Mouse (Mus musculus) MEL (cell line): ENCODE data around the gene Grid1.

Experiments used
- CTCF ChIP-seq, 3 experiments: IDR thresholded peaks in 2 of 3; conservative IDR thresholded peaks in 1 of 3; 2 replicates each; pipeline ENCODE4 v1.5.1; 2011 to 2012; ENCODE audit warnings: low read length in 3 of 3, low read depth in 2 of 3, mild to moderate bottlenecking in 2 of 3, improper control_type of control experiment in 1 of 3, inconsistent platforms in 1 of 3, mixed read lengths in 1 of 3, moderate library complexity in 1 of 3; ENCODE audit not compliant: control insufficient read depth in 1 of 3, insufficient read depth in 1 of 3, poor library complexity in 1 of 3, severe bottlenecking in 1 of 3
- ELF1 ChIP-seq: IDR thresholded peaks from 2 replicates; pipeline ENCODE4 v1.6.1; 2014; ENCODE audit warnings: low read depth, mild to moderate bottlenecking, inconsistent platforms, low read length, improper control_type of control experiment, moderate library complexity
- EP300 ChIP-seq, 2 experiments: IDR thresholded peaks; 2 replicates each; pipeline ENCODE4 v1.6.1; 2011; ENCODE audit warnings: improper control_type of control experiment in 2 of 2, low read length in 2 of 2, low read depth in 1 of 2, mild to moderate bottlenecking in 1 of 2
- MXI1 ChIP-seq: IDR thresholded peaks from 2 replicates; pipeline ENCODE4 v1.6.1; 2011; ENCODE audit warnings: mild to moderate bottlenecking, low read depth, low read length, improper control_type of control experiment
- MYC ChIP-seq: IDR thresholded peaks from 2 replicates; pipeline ENCODE4 v1.6.1; 2011; ENCODE audit warnings: low read depth, mild to moderate bottlenecking, low read length, improper control_type of control experiment, moderate library complexity
- NELFE ChIP-seq: IDR thresholded peaks from 2 replicates; pipeline ENCODE4 v1.6.1; 2011; ENCODE audit warnings: low read depth, low read length, improper control_type of control experiment
- TCF12 ChIP-seq: IDR thresholded peaks from 2 replicates; pipeline ENCODE4 v1.6.1; 2014; ENCODE audit warnings: low read depth, mild to moderate bottlenecking, inconsistent platforms, low read length, improper control_type of control experiment, moderate library complexity
- USF1 ChIP-seq: IDR thresholded peaks from 2 replicates; pipeline ENCODE4 v1.6.1; 2014; ENCODE audit warnings: low read depth, mild to moderate bottlenecking, inconsistent platforms, low read length, improper control_type of control experiment, moderate library complexity
- ZNF384 ChIP-seq: IDR thresholded peaks from 2 replicates; pipeline ENCODE4 v1.6.1; 2012; ENCODE audit warnings: low read depth, mild to moderate bottlenecking, inconsistent platforms, low read length, improper control_type of control experiment

DNA sequence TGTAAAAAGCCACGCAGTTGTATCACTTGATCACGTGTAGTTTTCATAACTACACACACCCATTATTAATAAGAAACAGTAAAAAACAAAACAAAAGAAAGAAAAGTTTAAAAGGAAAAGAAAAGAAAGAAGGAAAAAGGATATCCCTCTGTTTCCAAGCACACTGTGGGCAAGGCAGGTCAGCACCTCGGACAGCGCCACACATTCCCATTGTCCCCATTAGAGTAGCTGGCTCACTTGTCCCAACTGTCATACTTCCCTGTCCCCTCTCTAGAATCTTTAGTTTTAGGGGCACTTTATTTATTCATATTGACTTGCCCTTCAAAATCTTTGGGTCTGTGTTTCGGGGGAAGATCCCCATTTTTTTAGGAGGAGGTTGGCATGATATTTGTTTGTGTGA lies 47.4 kb downstream of the Grid1 start:
- TF ChIP-seq EP300 (IDR thresholded peaks at IDR 0.05; ENCODE audit: low read depth in 1 of 2, low read length in 2 of 2) (no peak), NELFE (no peak), TCF12 (no peak), CTCF (IDR thresholded peaks at IDR 0.05 in 2 of 3, conservative IDR thresholded peaks at IDR 0.05 in 1 of 3; ENCODE audit: control insufficient read depth in 1 of 3, insufficient read depth in 1 of 3, low read depth in 2 of 3, low read length in 3 of 3, poor library complexity in 1 of 3, severe bottlenecking in 1 of 3) (no peak), ZNF384 (no peak), ELF1 (no peak), MYC (no peak), MXI1 (no peak), USF1 (no peak)
